Mouse (Mus musculus): ENCODE data around the gene Krtap5-4. TPM values are rescaled to one million over a fixed set of nuclear protein-coding genes. Genes with fewer than 3 reads are reported as not detected.
"Not testable (repeated sequence)": the region's sequence is repeated elsewhere in the genome, so short reads cannot be mapped to it uniquely, and the experiment has no call there.

The Krtap5-4 gene
- polyA plus RNA-seq, 1 experiment from 2014 or later = not detected

GRCm38 (mm10) chr7:142326714-142327445, 23.5 kb downstream of the Krtap5-4 start:
- H3K9me3 ChIP-seq (replicated peaks) = no peaks in the 10 kb centered on the region
- no peak overlapping the region for H3K4me3 ChIP-seq (replicated peaks)
- no peaks in the 10 kb centered on the region for H3K36me3 ChIP-seq
- ATAC-seq (replicated peaks; ENCODE audit: low FRiP score) = no peak
- H3K4me1 ChIP-seq = peaks cover 33% of the 10 kb centered on the region
- H3K4me2 ChIP-seq = no peak overlapping the region
- peak overlapping the region; percentile 68 for H3K27ac ChIP-seq
- no peaks in the 10 kb centered on the region for H3K27me3 ChIP-seq
- no peak overlapping the region for H3K9ac ChIP-seq
- WGBS = 47% methylated on average over 9 of the region's 9 CpGs

GRCm38 (mm10) chr7:142328507-142328906, 25.2 kb downstream of the Krtap5-4 start:
- H3K4me3 ChIP-seq (replicated peaks) = no peak overlapping the region
- no peaks in the 10 kb centered on the region for H3K36me3 ChIP-seq
- no peak for ATAC-seq (replicated peaks; ENCODE audit: low FRiP score)
- WGBS = 48% methylated on average over 3 of the region's 3 CpGs
- no peak overlapping the region for H3K4me2 ChIP-seq
- H3K4me1 ChIP-seq = peaks cover 33% of the 10 kb centered on the region
- H3K27me3 ChIP-seq = no peaks in the 10 kb centered on the region
- no peak overlapping the region for H3K27ac ChIP-seq
- no peaks in the 10 kb centered on the region for H3K9me3 ChIP-seq (replicated peaks)
- no peak overlapping the region for H3K9ac ChIP-seq

GRCm38 (mm10) chr7:142330271-142330724, 26.9 kb downstream of the Krtap5-4 start:
- Histone ChIP-seq H3K27me3 (no peaks in the 10 kb centered on the region), H3K36me3 (no peaks in the 10 kb centered on the region), H3K4me2 (no peak overlapping the region), H3K27ac (peak overlapping the region; percentile 63), H3K4me3 (replicated peaks) (no peak overlapping the region), H3K4me1 (peaks cover 35% of the 10 kb centered on the region), H3K9me3 (replicated peaks) (no peaks in the 10 kb centered on the region), H3K9ac (no peak overlapping the region)
- 36% methylated on average over 9 of the region's 9 CpGs for WGBS
- peak; percentile 64 for ATAC-seq (replicated peaks; ENCODE audit: low FRiP score)

- peaks cover 35% of the 10 kb centered on the region for H3K4me1 ChIP-seq
- H3K9ac ChIP-seq = no peak overlapping the region
- H3K27ac ChIP-seq = no peak overlapping the region
- H3K4me2 ChIP-seq = no peak overlapping the region
- no peak overlapping the region for H3K4me3 ChIP-seq (replicated peaks)
- WGBS = 83% methylated on average over 4 of the region's 4 CpGs
- no peaks in the 10 kb centered on the region for H3K27me3 ChIP-seq
- no peaks in the 10 kb centered on the region for H3K9me3 ChIP-seq (replicated peaks)
- no peak for ATAC-seq (replicated peaks; ENCODE audit: low FRiP score)
- H3K36me3 ChIP-seq = no peaks in the 10 kb centered on the region
These were observed 27.9 kb downstream of the Krtap5-4 start for GRCm38 (mm10) chr7:142331281-142331680.

GRCm38 (mm10) chr7:142332741-142333140, 29.4 kb downstream of the Krtap5-4 start:
- 78% methylated on average over 5 of the region's 9 CpGs for WGBS
- H3K9ac ChIP-seq; ATAC-seq (replicated peaks; ENCODE audit: low FRiP score); H3K36me3 ChIP-seq; H3K4me2 ChIP-seq; H3K9me3 ChIP-seq (replicated peaks); H3K27ac ChIP-seq; H3K4me3 ChIP-seq (replicated peaks); H3K27me3 ChIP-seq: not testable (repeated sequence)
- H3K4me1 ChIP-seq = peaks cover 24% of the 10 kb centered on the region

- no peak overlapping the region for H3K27ac ChIP-seq
These were observed 30.9 kb downstream of the Krtap5-4 start for GRCm38 (mm10) chr7:142334246-142334645.

GRCm38 (mm10) chr7:142335151-142335550, 31.8 kb downstream of the Krtap5-4 start:
- Histone ChIP-seq H3K4me1 (peaks cover 19% of the 10 kb centered on the region), H3K4me3 (replicated peaks) (no peak overlapping the region), H3K36me3 (no peaks in the 10 kb centered on the region), H3K9ac (no peak overlapping the region), H3K4me2 (no peak overlapping the region), H3K27me3 (no peaks in the 10 kb centered on the region), H3K27ac (no peak overlapping the region), H3K9me3 (replicated peaks) (no peaks in the 10 kb centered on the region)
- 86% methylated on average over 8 of the region's 8 CpGs for WGBS
- ATAC-seq (replicated peaks; ENCODE audit: low FRiP score) = no peak

More at GRCm38 (mm10) chr7:142334246-142334645, 30.9 kb downstream of the Krtap5-4 start:
- ATAC-seq (replicated peaks; ENCODE audit: low FRiP score) = peak; percentile 80
- 0% methylated on average over 3 of the region's 3 CpGs for WGBS
- Histone ChIP-seq H3K4me1 (peaks cover 18% of the 10 kb centered on the region), H3K36me3 (no peaks in the 10 kb centered on the region), H3K4me3 (replicated peaks) (no peak overlapping the region), H3K9me3 (replicated peaks) (no peaks in the 10 kb centered on the region), H3K27me3 (no peaks in the 10 kb centered on the region), H3K9ac (no peak overlapping the region), H3K4me2 (no peak overlapping the region)

GRCm38 (mm10) chr7:142340269-142340970, 37.1 kb downstream of the Krtap5-4 start:
- no peak overlapping the region for H3K4me2 ChIP-seq
- H3K36me3 ChIP-seq = no peaks in the 10 kb centered on the region
- H3K27ac ChIP-seq = peak overlapping the region; percentile 54
- H3K9me3 ChIP-seq (replicated peaks) = no peaks in the 10 kb centered on the region
- no peak overlapping the region for H3K4me3 ChIP-seq (replicated peaks)
- H3K4me1 ChIP-seq = peaks cover 26% of the 10 kb centered on the region
- H3K9ac ChIP-seq = no peak overlapping the region
- 44% methylated on average over 10 of the region's 10 CpGs for WGBS
- no peaks in the 10 kb centered on the region for H3K27me3 ChIP-seq
- peak; percentile 66 for ATAC-seq (replicated peaks; ENCODE audit: low FRiP score)

- H3K36me3 ChIP-seq = no peaks in the 10 kb centered on the region
- no peak overlapping the region for H3K4me3 ChIP-seq (replicated peaks)
- no peak for ATAC-seq (replicated peaks; ENCODE audit: low FRiP score)
- H3K27ac ChIP-seq = peak overlapping the region; percentile 29; the same call in 1 of the 2 replicates
- H3K27me3 ChIP-seq = no peaks in the 10 kb centered on the region
- H3K9ac ChIP-seq = no peak overlapping the region
- H3K4me1 ChIP-seq = peaks cover 26% of the 10 kb centered on the region
- no peaks in the 10 kb centered on the region for H3K9me3 ChIP-seq (replicated peaks)
- WGBS = 67% methylated on average over 10 of the region's 10 CpGs
- H3K4me2 ChIP-seq = no peak overlapping the region
These were observed 38.4 kb downstream of the Krtap5-4 start for GRCm38 (mm10) chr7:142341564-142342246.

- Histone ChIP-seq H3K4me2 (no peak overlapping the region), H3K4me3 (replicated peaks) (no peak overlapping the region), H3K27me3 (no peaks in the 10 kb centered on the region), H3K9ac (no peak overlapping the region), H3K36me3 (no peaks in the 10 kb centered on the region), H3K4me1 (peaks cover 26% of the 10 kb centered on the region), H3K27ac (0 out of 2 replicates have a peak overlapping the region, but pooled peaks have one; percentile 29), H3K9me3 (replicated peaks) (no peaks in the 10 kb centered on the region)
- ATAC-seq (replicated peaks; ENCODE audit: low FRiP score) = no peak
- 56% methylated on average over 3 of the region's 3 CpGs for WGBS
These were observed 38.9 kb downstream of the Krtap5-4 start for GRCm38 (mm10) chr7:142342247-142342640.

GRCm38 (mm10) chr7:142347542-142347941, 44.2 kb downstream of the Krtap5-4 start:
- peaks cover 15% of the 10 kb centered on the region for H3K4me1 ChIP-seq
- ATAC-seq (replicated peaks; ENCODE audit: low FRiP score) = no peak
- H3K4me2 ChIP-seq = no peak overlapping the region
- no peaks in the 10 kb centered on the region for H3K9me3 ChIP-seq (replicated peaks)
- no peak overlapping the region for H3K9ac ChIP-seq
- no peak overlapping the region for H3K27ac ChIP-seq
- 67% methylated on average over 4 of the region's 4 CpGs for WGBS
- no peaks in the 10 kb centered on the region for H3K27me3 ChIP-seq
- H3K36me3 ChIP-seq = no peaks in the 10 kb centered on the region
- no peak overlapping the region for H3K4me3 ChIP-seq (replicated peaks)
